Mouse (Mus musculus) left cerebral cortex, adult 6 months (tissue): Measurements from ENCODE around the gene Kctd7. TPM values are rescaled to one million over a fixed set of nuclear protein-coding genes. Genes with fewer than 3 reads are reported as not detected.

Experiments used
- long read RNA-seq, 2 experiments: library from polyadenylated mRNA; unstranded; transcript quantifications; one replicate each; pipeline ENCODE4 v2.0.0; 2019 to 2020
- polyA plus RNA-seq: library from polyadenylated mRNA; unstranded; fragments of <200 nt; fragmentation: Nextera tagmentation; gene quantifications from 2 replicates; pipeline ENCODE4 v1.2.3, GENCODE M21; 2021

The Kctd7 gene
- polyA plus RNA-seq = 10.8 and 11.1 TPM in 2 replicates
- long read RNA-seq, experiment 1, full-length matches to known transcripts = 72 of 93 reads
- long read RNA-seq, experiment 1, partial matches to known transcripts = 1 of 93 reads
- long read RNA-seq, experiment 1, other reads (novel, unspliced or antisense) = 20 of 93 reads
- long read RNA-seq, experiment 2, full-length matches to known transcripts = 4 of 8 reads
- long read RNA-seq, experiment 2, partial matches to known transcripts = 0 of 8 reads
- long read RNA-seq, experiment 2, other reads (novel, unspliced or antisense) = 4 of 8 reads

DNA sequence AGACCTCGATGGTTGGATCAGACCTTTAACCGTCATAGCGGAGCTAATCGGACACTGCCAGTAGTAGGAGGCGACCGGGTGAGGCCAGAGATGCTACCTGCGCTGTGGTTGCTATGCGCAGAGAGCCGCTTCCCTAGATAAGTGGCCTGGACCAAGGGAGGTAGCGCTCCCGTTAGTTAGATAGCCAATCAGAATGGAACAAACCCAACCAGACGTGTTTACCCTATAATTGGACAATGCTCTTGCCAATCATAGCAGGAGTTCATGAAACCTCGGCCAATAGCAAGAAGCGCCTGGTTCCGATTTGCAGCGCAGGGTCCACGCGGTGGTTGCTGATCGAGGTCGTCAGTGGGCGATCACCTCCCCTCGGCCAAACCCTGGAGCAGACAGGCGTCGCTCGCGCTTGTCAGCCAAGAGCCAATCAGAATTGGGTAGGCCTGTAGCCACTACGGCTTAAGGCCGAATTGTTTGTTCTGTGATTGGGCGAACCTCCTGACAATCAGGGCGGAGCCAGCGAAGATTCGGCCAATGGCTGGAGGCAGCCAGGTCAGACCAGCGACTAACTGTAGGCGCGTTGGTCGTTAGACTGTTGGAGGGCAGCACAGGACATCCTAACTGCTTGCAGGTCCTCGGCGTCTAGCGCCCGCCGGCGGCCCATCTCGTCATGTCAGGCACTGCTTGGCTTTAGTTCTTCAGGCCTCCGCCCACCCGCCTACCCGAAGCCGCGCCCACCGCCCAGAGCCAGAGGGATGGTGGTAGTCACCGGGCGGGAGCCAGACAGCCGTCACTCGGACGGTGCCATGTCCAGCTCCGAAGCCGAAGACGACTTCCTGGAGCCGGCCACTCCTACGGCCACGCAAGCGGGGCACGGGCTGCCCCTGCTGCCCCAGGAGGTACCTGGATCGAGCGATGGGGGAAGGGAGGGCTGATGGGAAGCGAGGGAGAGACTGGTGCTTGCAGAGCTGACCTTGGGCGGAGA lies at the start of gene Kctd7:
Kctd7 (plus strand) TSS at position 528 of the 979 bp plus-strand sequence.

DNA sequence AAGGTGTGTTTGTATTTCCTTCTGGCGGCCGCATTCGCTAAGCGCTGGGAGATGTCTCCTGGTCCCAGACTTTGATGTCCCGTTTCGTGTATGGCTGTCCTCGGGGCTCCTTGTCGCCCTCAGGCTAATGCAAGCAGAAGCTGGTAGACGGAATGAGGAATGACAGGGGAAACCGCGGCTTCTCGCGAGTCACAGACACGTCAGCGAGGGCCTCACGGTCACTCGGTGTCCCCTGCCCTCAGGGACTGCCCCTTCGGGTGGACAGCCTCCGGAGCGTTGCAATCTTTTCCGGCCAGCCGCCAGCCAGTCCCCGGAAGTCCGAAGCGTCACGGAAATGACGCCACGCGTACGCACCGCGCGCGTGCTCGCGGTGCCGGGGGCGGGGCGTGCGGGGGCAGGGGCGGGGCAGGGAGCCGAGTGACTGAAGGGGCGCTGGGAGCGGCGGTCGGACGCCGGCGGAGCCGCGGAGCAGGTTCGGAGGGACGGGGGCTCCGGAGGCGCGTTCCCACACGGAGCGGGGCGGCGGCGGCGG lies 26.8 kb downstream of the Kctd7 start, which contains the start of gene Rabgef1:
Rabgef1 (plus strand) TSS at position 376 of the 532 bp plus-strand sequence.

Other genes starting within 250 kb of the Kctd7 start
- 7.2 and 7.8 TPM in 2 replicates for gene Zbed5, start 249.1 kb upstream of the Kctd7 start, polyA plus RNA-seq
- 7.8 and 12.4 TPM in 2 replicates for gene Phkg1, start 246.3 kb upstream of the Kctd7 start, polyA plus RNA-seq
- 3.8 and 5.2 TPM in 2 replicates for gene Nupr1l, start 236.3 kb upstream of the Kctd7 start, polyA plus RNA-seq
- gene Vkorc1l1, start 202.9 kb upstream of the Kctd7 start, polyA plus RNA-seq = 8.3 and 8.5 TPM in 2 replicates
- gene Gusb, start 141.8 kb upstream of the Kctd7 start, polyA plus RNA-seq = 16.6 and 24.2 TPM in 2 replicates
- gene Asl, start 115.6 kb upstream of the Kctd7 start, polyA plus RNA-seq = 11.8 and 21.4 TPM in 2 replicates
- 39.5 and 49.4 TPM in 2 replicates for gene Crcp, start 115.6 kb upstream of the Kctd7 start, polyA plus RNA-seq
- 26.8 and 37.0 TPM in 2 replicates for gene Tpst1, start 71.5 kb upstream of the Kctd7 start, polyA plus RNA-seq
- 25.0 and 33.1 TPM in 2 replicates for gene Rabgef1, start 26.9 kb downstream of the Kctd7 start, polyA plus RNA-seq
- 9.6 and 25.2 TPM in 2 replicates for gene Tmem248, start 72.2 kb downstream of the Kctd7 start, polyA plus RNA-seq
- 121 and 138 TPM in 2 replicates for gene Sbds, start 110.7 kb downstream of the Kctd7 start, polyA plus RNA-seq
- 8.8 and 9.6 TPM in 2 replicates for gene Tyw1, start 110.8 kb downstream of the Kctd7 start, polyA plus RNA-seq
- 69.0 and 77.2 TPM in 2 replicates for gene Caln1, start 224.6 kb downstream of the Kctd7 start, polyA plus RNA-seq
- gene A330070K13Rik, start 239.8 kb downstream of the Kctd7 start, polyA plus RNA-seq = 1.3 and 2.2 TPM in 2 replicates